Mouse (Mus musculus): ENCODE measurements around the gene Zic5. TPM values are rescaled to one million over a fixed set of nuclear protein-coding genes. Genes with fewer than 3 reads are reported as not detected.

Zic5 gene
- polyA plus RNA-seq, 1 experiment = 0.72 TPM

GRCm38 (mm10) chr14:122453996-122454738 lies 11.3 kb downstream of the Zic5 start:
- TF ChIP-seq CTCF (IDR thresholded peaks at IDR 0.05; ENCODE audit: control insufficient read depth, insufficient read depth, low read length) = no peak
- no peak for TF ChIP-seq POLR2A (IDR thresholded peaks at IDR 0.05; ENCODE audit: borderline replicate concordance, control insufficient read depth, low read depth, low read length)
- Histone ChIP-seq H3K4me3 (replicated peaks; ENCODE audit: control insufficient read depth, low read depth, low read length) (no peak overlapping the region), H3K27ac (ENCODE audit: control insufficient read depth, insufficient read depth, low read depth, low read length, poor library complexity) (no peak overlapping the region), H3K4me1 (ENCODE audit: control insufficient read depth, insufficient read depth, low read length) (no peaks in the 10 kb centered on the region)
- 41% methylated on average over 12 of the region's 12 CpGs for WGBS

DNA sequence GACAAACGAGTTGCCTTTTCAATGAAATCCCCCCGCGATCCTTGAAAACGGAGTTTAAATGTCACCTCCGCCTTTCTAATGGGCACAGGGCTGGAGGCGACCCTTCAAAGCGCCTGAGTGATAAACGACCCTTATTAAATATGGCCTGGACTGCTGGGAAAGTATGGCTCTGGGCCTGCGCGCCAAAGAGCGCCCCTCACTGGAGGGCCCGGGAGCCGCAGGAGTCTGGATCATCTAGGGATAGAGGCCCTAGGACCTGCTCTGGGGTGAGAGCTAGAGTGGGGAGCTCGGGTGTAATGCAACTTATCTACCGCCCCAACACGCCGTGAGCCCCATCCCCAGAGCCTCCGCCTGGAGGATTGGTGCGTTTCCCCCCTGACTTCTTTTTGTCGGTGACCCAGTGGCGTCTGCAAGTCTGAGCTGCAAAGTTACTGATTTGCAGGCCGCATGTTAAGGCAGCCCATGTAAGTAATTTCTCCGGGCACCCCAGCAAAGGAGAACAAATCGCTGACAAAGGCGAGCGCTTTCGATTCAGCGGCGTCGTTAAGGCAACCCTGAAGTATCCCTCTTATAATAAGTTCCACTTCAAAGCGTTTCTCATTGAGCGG lies 12.0 kb downstream of the Zic5 start:
- 8% methylated on average over 32 of the region's 32 CpGs for WGBS
- Histone ChIP-seq H3K4me1 (ENCODE audit: control insufficient read depth, insufficient read depth, low read length) (no peaks in the 10 kb centered on the region), H3K4me3 (replicated peaks; ENCODE audit: control insufficient read depth, low read depth, low read length) (no peak overlapping the region), H3K27ac (ENCODE audit: control insufficient read depth, insufficient read depth, low read depth, low read length, poor library complexity) (no peak overlapping the region)
- TF ChIP-seq POLR2A (IDR thresholded peaks at IDR 0.05; ENCODE audit: borderline replicate concordance, control insufficient read depth, low read depth, low read length) = no peak
- no peak for TF ChIP-seq CTCF (IDR thresholded peaks at IDR 0.05; ENCODE audit: control insufficient read depth, insufficient read depth, low read length)

DNA sequence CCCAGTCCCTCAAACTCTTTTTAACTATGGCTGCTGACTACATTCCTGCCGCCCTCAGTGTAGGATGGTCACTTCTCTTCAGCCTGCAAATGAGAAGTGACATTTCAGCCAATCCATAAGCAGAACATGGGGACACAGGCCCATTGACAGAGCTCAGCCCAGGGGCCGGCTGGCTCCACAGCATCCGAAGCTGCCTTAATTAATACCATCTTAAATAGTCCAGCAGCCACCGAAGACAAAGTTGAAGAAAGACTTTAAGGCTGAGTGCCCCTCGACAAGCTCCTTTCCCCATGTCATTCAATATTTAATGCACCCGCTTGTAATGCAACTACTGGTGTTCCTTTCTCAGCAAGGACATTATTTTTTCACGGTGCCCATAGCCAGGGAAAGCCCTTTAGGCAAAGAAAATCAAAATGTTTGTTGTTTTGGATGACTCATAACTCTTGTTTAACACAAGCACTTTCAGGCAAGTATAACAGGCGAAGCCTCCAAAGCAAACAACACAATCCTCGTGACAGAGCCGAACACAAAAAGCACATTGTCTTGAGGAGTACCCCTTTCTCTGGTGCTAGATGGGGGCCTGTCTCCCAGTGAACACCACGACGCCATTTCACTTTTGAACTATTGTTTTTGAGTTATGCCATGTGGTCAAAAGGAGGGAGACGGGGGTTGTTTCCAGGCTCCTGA lies 12.6 kb downstream of the Zic5 start:
- Histone ChIP-seq H3K4me3 (replicated peaks; ENCODE audit: control insufficient read depth, low read depth, low read length) (no peak overlapping the region), H3K4me1 (ENCODE audit: control insufficient read depth, insufficient read depth, low read length) (no peaks in the 10 kb centered on the region), H3K27ac (ENCODE audit: control insufficient read depth, insufficient read depth, low read depth, low read length, poor library complexity) (no peak overlapping the region)
- no peak for TF ChIP-seq CTCF (IDR thresholded peaks at IDR 0.05; ENCODE audit: control insufficient read depth, insufficient read depth, low read length)
- no peak for TF ChIP-seq POLR2A (IDR thresholded peaks at IDR 0.05; ENCODE audit: borderline replicate concordance, control insufficient read depth, low read depth, low read length)
- 59% methylated on average over 13 of the region's 13 CpGs for WGBS

- no peak overlapping the region for H3K27ac ChIP-seq (ENCODE audit: control insufficient read depth, insufficient read depth, low read depth, low read length, poor library complexity)
- H3K4me3 ChIP-seq (replicated peaks; ENCODE audit: control insufficient read depth, low read depth, low read length) = no peak overlapping the region
- WGBS = 70% methylated on average over 5 of the region's 5 CpGs
- TF ChIP-seq CTCF (IDR thresholded peaks at IDR 0.05; ENCODE audit: control insufficient read depth, insufficient read depth, low read length) (no peak), POLR2A (IDR thresholded peaks at IDR 0.05; ENCODE audit: borderline replicate concordance, control insufficient read depth, low read depth, low read length) (no peak)
- H3K4me1 ChIP-seq (ENCODE audit: control insufficient read depth, insufficient read depth, low read length) = no peaks in the 10 kb centered on the region
Observed at GRCm38 (mm10) chr14:122451551-122452145, 13.8 kb downstream of the Zic5 start.

DNA sequence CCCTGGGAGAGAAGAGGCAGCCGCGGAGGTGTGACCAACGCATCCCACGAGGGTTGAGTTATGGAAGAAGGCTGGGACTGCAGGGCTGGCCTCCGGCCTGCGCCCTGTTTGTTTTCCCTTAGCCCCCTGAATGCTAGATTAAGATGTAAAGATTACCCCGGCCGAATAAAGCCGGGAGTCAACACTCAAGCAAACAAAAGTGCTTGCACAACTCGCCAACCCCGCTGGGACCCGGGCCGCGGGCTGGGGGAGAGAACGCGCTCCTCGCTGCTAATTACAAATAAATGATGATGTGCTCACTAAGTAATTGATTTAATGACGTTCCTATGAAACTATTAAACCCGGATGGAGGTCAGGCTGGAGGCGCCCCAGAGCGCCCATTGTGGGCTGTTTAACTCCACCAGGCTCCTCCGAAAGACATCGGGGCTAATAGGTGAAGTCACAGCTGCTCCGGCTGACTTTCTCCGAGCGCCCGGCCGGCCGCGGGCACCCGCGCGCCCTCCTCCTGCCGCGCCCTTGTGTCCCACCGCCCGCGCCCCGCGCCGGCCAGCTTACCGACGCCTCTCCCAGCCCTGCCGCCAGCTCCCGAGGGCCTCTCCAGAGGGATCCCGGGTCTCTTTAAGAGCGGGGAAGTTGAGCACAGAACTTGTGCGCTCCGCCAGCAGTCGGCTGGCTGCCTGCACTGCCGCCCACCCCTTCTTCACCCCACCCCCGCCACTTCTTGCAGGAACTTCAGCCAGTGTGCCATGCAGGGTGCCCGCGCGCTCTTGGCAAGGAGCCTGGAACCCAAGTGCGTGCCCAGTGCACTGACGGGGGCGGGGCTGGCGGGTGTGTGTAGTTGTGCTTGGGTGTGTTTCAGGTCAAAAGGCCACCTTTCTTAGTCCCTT lies 14.7 kb downstream of the Zic5 start, which contains the start of gene Gm5089:
Gene Gm5089, minus strand, starts transcription at position 620 of the 887 bp plus-strand sequence.
- no peak for TF ChIP-seq POLR2A (IDR thresholded peaks at IDR 0.05; ENCODE audit: borderline replicate concordance, control insufficient read depth, low read depth, low read length)
- TF ChIP-seq CTCF (IDR thresholded peaks at IDR 0.05; ENCODE audit: control insufficient read depth, insufficient read depth, low read length) = no peak
- no peaks in the 10 kb centered on the region for H3K4me1 ChIP-seq (ENCODE audit: control insufficient read depth, insufficient read depth, low read length)
- WGBS = 2% methylated on average over 59 of the region's 59 CpGs
- no peak within 1 kb of the TSS for H3K4me3 ChIP-seq (replicated peaks; ENCODE audit: control insufficient read depth, low read depth, low read length)
- H3K27ac ChIP-seq (ENCODE audit: control insufficient read depth, insufficient read depth, low read depth, low read length, poor library complexity) = no peak within 1 kb of the TSS

GRCm38 (mm10) chr14:122449601-122450495 lies 15.6 kb downstream of the Zic5 start:
- TF ChIP-seq POLR2A (IDR thresholded peaks at IDR 0.05; ENCODE audit: borderline replicate concordance, control insufficient read depth, low read depth, low read length) (no peak), CTCF (IDR thresholded peaks at IDR 0.05; ENCODE audit: control insufficient read depth, insufficient read depth, low read length) (no peak)
- Histone ChIP-seq H3K27ac (ENCODE audit: control insufficient read depth, insufficient read depth, low read depth, low read length, poor library complexity) (no peak overlapping the region), H3K4me3 (replicated peaks; ENCODE audit: control insufficient read depth, low read depth, low read length) (no peak overlapping the region), H3K4me1 (ENCODE audit: control insufficient read depth, insufficient read depth, low read length) (no peaks in the 10 kb centered on the region)
- 17% methylated on average over 29 of the region's 29 CpGs for WGBS

GRCm38 (mm10) chr14:122436850-122437249 lies 28.6 kb downstream of the Zic5 start:
- 85% methylated on average over 10 of the region's 10 CpGs for WGBS
- Histone ChIP-seq H3K4me1 (ENCODE audit: control insufficient read depth, insufficient read depth, low read length) (no peaks in the 10 kb centered on the region), H3K27ac (ENCODE audit: control insufficient read depth, insufficient read depth, low read depth, low read length, poor library complexity) (no peak overlapping the region), H3K4me3 (replicated peaks; ENCODE audit: control insufficient read depth, low read depth, low read length) (no peak overlapping the region)
- no peak for TF ChIP-seq CTCF (IDR thresholded peaks at IDR 0.05; ENCODE audit: control insufficient read depth, insufficient read depth, low read length)
- no peak for TF ChIP-seq POLR2A (IDR thresholded peaks at IDR 0.05; ENCODE audit: borderline replicate concordance, control insufficient read depth, low read depth, low read length)
